Mouse (Mus musculus) embryonic facial prominence, embryonic 12.5 days (tissue): ENCODE measurements around the gene Srgap3. TPM values are rescaled to one million over a fixed set of nuclear protein-coding genes. Genes with fewer than 3 reads are reported as not detected.

Experiments
- ATAC-seq: fragments of 200-750 bp; cut with Nextera tagmentation; 2 replicates; pipeline ENCODE4 v1.8.0; 2017; ENCODE audit not compliant: insufficient number of reproducible peaks, insufficient read depth, low FRiP score, low TSS enrichment
- H3K27ac ChIP-seq: fragments of 300-500 bp; sonication (generic); 2 replicates; pipeline ENCODE4 v1.5.1; 2016; ENCODE audit warnings: mild to moderate bottlenecking
- H3K27me3 ChIP-seq: fragments of 300-500 bp; sonication (generic); 2 replicates; pipeline ENCODE4 v1.6.1; 2016; ENCODE audit warnings: mild to moderate bottlenecking, moderate library complexity
- H3K36me3 ChIP-seq: fragments of 300-500 bp; sonication (generic); 2 replicates; pipeline ENCODE4 v1.6.1; 2016; ENCODE audit warnings: mild to moderate bottlenecking
- H3K4me1 ChIP-seq: fragments of 300-500 bp; sonication (generic); 2 replicates; pipeline ENCODE4 v1.6.1; 2016
- H3K4me2 ChIP-seq: fragments of 300-500 bp; sonication (generic); replicated peaks from 2 replicates; pipeline ENCODE4 v1.6.1; 2016; ENCODE audit warnings: mild to moderate bottlenecking, moderate library complexity
- H3K4me3 ChIP-seq: fragments of 300-500 bp; sonication (generic); 2 replicates; pipeline ENCODE4 v1.5.1; 2016; ENCODE audit warnings: mild to moderate bottlenecking
- H3K9ac ChIP-seq: fragments of 300-500 bp; sonication (generic); 2 replicates; pipeline ENCODE4 v1.6.1; 2016; ENCODE audit warnings: mild to moderate bottlenecking, moderate library complexity
- H3K9me3 ChIP-seq: fragments of 300-500 bp; sonication (generic); 2 replicates; pipeline ENCODE4 v1.6.1; 2016; ENCODE audit warnings: mild to moderate bottlenecking, moderate library complexity
- WGBS: fragments of 180-500 bp; shearing (Covaris S2); methylation state at CpG from one replicate; pipeline ENCODE4 v1.1.7; 2016; 5-methylcytosine and 5-hydroxymethylcytosine counted together
- polyA plus RNA-seq: library from polyadenylated mRNA; unstranded; fragments of >200 nt; fragmentation: Nextera tagmentation; extraction: Ambion mirVana; gene quantifications from 2 replicates; pipeline ENCODE4 v1.2.1, GENCODE M21; 2016

Srgap3 gene
- polyA plus RNA-seq, 1 experiment from 2014 or later = 8.9 TPM

DNA sequence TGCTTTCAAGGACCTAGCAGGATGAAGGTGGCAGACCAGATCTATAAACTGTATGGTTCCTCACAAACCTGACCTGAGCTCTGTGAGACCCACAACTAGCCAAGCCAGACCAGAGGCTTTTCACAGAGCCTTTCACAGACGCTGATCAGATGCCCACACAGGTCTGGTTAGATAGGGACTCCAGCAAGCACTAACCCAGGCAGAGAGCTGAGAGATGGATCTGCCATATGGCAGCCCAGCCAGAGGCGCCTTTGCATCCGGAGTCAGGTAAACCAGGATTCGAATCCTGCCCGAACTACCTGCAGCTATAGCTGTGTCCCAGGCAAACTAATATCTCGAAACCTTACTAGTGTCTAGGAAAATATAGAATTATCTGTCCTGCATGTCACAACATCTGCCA lies 121.4 kb downstream of the Srgap3 start:
- no peak overlapping the region for H3K27ac ChIP-seq
- H3K4me3 ChIP-seq = no peak overlapping the region
- H3K4me1 ChIP-seq = no peaks in the 10 kb centered on the region; the same call in 1 of the 2 replicates
- no peaks in the 10 kb centered on the region for H3K36me3 ChIP-seq
- H3K27me3 ChIP-seq = no peaks in the 10 kb centered on the region
- no peaks in the 10 kb centered on the region for H3K9me3 ChIP-seq
- WGBS = 94% methylated on average over 6 of the region's 6 CpGs
- H3K9ac ChIP-seq = no peak overlapping the region
- no peak overlapping the region for H3K4me2 ChIP-seq
- ATAC-seq = no peak

DNA sequence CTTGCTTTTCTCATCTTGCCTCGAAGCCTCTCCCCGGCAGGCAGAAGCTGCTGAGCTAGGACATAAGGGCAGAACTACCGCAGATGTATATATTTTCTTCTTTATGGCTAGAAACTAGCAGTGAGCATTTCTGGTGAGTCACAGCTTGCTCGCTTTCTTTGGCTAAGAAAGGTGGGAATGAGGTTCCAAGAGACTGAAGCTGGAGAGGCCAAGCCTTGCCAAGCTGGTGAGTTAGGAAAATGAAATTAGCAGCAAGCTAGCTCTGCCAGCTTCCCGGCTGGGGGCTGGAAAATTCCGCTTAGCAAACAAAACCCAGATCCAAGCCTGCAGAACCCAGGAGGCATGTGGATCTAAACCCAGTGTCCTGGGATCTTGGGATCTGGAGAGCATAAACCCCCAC lies 124.0 kb downstream of the Srgap3 start:
- Histone ChIP-seq H3K27me3 (no peaks in the 10 kb centered on the region), H3K4me1 (no peaks in the 10 kb centered on the region), H3K9me3 (no peaks in the 10 kb centered on the region), H3K4me3 (no peak overlapping the region), H3K36me3 (no peaks in the 10 kb centered on the region), H3K4me2 (no peak overlapping the region), H3K9ac (no peak overlapping the region), H3K27ac (no peak overlapping the region)
- no peak for ATAC-seq
- WGBS = 94% methylated on average over 6 of the region's 6 CpGs

DNA sequence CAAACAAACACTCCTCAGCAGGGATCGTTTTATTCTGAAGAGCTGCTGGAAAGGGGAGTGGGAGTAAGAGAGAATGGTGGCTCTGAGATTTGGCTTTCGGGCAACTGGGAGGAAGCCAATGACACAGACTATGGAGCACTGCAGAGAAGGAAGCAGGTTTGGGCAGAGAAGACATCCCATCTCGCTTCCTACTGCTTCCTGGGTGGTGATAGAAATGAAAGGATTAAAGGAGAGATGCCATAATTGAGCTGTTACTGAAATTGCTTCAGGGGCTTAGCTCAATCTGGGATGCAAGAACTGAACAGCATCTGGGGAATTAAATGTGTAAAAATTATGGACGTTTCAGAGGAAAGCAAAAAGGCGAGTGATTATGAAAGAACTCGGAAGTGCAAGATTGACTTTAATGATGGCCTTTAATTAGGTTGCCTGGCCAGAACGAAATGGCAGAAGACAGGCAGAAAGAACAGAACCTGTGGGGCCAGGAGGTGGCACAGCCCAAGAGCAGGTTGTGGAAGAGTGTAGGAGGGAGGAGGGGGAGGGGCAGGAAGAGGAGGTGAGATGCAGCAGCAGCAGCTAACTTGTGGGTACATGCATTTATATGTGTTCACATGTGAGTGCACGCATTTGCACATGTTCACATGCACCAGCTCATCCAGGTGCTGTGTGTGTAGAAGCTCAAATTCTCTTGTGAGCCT lies 126.6 kb downstream of the Srgap3 start:
- Histone ChIP-seq H3K27me3 (no peaks in the 10 kb centered on the region), H3K36me3 (no peaks in the 10 kb centered on the region), H3K9ac (no peak overlapping the region), H3K4me1 (no peaks in the 10 kb centered on the region), H3K4me2 (no peak overlapping the region), H3K27ac (no peak overlapping the region), H3K4me3 (no peak overlapping the region), H3K9me3 (no peaks in the 10 kb centered on the region)
- 60% methylated on average over 8 of the region's 8 CpGs for WGBS
- ATAC-seq = no peak

DNA sequence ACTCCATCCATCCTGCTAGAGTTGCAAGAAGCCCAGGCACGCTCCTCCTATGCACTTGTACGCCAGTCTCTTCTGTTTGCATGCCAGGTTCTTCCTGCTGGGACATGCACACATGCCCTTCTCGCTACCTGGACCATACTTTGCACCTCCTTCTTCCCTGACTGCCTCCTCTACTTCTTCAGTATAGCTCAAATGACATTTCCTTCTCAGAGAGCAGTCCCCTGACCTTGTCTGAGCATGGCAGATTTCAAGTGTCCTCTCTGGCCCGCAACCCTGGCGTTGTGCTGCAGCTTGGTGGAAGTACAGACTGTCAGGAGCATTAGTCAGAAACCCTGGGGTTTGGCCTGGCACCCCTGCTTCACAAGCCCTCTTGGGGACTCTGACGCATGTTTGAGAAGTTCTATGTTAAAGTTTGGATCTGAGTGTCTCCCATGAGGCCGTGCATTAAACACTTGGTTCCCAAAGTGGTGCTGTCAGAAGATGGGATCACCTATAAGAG lies 128.6 kb downstream of the Srgap3 start:
- no peaks in the 10 kb centered on the region for H3K36me3 ChIP-seq

DNA sequence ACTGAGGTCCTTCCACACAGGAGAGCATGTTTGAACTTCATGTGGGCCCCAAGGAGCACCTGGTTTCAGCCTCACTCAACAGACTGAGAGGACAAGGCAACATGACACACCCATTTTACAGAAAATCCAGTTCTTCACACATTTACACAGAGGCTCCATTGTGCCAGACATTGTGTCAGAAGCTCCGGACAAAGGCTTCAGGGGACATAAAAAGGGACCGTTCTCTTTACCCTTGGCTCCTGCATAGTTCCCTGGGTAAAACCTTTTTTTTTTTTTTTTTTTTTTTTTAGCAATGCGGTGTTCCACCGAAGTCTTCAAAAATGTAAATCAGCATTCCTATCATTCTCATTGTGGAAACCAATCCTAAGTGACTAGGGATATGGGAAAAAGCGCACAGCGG lies 131.5 kb downstream of the Srgap3 start:
- Histone ChIP-seq H3K9me3 (no peaks in the 10 kb centered on the region), H3K27me3 (no peaks in the 10 kb centered on the region), H3K27ac (no peak overlapping the region), H3K4me3 (no peak overlapping the region), H3K4me2 (no peak overlapping the region), H3K9ac (no peak overlapping the region), H3K36me3 (no peaks in the 10 kb centered on the region), H3K4me1 (peaks cover 4% of the 10 kb centered on the region; the same call in 1 of the 2 replicates)
- no peak for ATAC-seq
- WGBS = 64% methylated on average over 6 of the region's 6 CpGs

More for the DNA sequence above, 128.6 kb downstream of the Srgap3 start:
- no peak overlapping the region for H3K27ac ChIP-seq
- H3K9ac ChIP-seq = no peak overlapping the region
- WGBS = 87% methylated on average over 7 of the region's 7 CpGs
- H3K4me2 ChIP-seq = no peak overlapping the region
- H3K4me3 ChIP-seq = no peak overlapping the region
- H3K27me3 ChIP-seq = no peaks in the 10 kb centered on the region
- ATAC-seq = no peak
- no peaks in the 10 kb centered on the region for H3K9me3 ChIP-seq
- H3K4me1 ChIP-seq = peaks cover 4% of the 10 kb centered on the region; the same call in 1 of the 2 replicates

DNA sequence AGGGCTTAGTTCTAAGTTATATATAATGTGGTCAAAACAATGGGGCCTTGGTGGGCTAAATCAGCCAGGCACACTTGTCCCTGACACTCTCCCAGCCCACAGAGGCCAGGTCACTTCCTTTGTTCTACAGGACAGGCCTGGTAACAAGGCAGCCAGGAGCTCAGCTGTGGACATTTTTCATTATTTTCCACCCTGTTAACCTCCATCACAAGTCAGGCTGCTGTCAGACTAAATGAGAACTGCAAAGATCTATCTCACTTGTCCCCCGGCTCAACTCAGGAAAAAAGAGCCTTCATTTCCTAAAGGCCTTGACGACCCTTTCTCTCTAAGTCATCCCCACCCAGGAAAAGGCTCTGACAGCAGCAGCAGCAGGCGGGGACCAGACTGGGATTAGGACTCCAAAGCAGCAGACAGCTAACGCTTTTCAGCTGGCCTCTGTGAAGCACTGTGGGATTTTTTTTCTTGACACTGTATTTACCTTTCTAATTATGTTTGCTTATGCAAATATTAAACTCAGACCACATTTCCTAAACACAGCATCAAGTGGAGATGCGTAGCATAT lies 132.5 kb downstream of the Srgap3 start:
- Histone ChIP-seq H3K9me3 (no peaks in the 10 kb centered on the region), H3K4me3 (no peak overlapping the region), H3K27ac (no peak overlapping the region), H3K27me3 (no peaks in the 10 kb centered on the region), H3K36me3 (no peaks in the 10 kb centered on the region), H3K4me1 (peaks cover 10% of the 10 kb centered on the region; the same call in 1 of the 2 replicates), H3K4me2 (no peak overlapping the region), H3K9ac (no peak overlapping the region)
- no peak for ATAC-seq
- WGBS = 32% methylated on average over 5 of the region's 5 CpGs

DNA sequence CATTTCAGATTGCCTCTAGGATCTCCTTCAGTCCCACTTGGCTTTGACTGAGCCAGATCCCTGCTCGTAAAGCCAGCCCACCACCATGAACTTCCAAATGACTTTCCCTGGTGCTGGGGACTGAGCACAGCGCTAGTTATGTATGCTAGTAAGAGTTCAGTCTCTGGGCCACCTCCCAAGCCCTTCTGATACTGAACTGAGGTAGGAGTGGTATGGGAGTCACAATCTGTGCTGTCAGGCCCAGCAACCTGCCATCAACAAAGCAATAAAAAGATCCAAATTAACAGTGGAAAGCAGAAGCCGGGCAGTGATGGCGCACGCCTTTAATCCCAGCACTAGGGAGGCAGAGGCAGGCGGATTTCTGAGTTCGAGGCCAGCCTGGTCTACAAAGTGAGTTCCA lies 134.2 kb downstream of the Srgap3 start:
- Histone ChIP-seq H3K4me3 (no peak overlapping the region), H3K9ac (no peak overlapping the region), H3K4me2 (no peak overlapping the region), H3K27ac (no peak overlapping the region), H3K36me3 (no peaks in the 10 kb centered on the region), H3K9me3 (no peaks in the 10 kb centered on the region), H3K4me1 (peaks cover 10% of the 10 kb centered on the region; the same call in 1 of the 2 replicates), H3K27me3 (no peaks in the 10 kb centered on the region)
- no peak for ATAC-seq
- 94% methylated on average over 7 of the region's 7 CpGs for WGBS

DNA sequence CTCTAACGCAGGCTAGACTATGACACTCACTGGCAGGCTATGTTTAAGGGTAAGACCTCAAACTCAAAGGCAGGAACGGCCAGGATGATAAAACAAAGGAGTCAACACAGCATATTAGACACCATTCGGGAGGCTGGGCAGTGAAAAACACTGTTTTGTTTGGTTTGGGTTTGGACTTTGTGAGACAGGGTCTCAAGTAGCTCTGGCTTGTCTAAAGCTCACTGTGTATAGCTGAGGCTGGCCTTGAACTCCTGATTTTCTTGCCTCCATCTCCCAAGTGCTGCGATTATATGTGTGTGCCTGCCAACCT lies 136.6 kb downstream of the Srgap3 start:
- no peak for ATAC-seq
- H3K27me3 ChIP-seq = no peaks in the 10 kb centered on the region
- WGBS = 86% methylated on average over 4 of the region's 4 CpGs
- no peak overlapping the region for H3K4me3 ChIP-seq
- no peaks in the 10 kb centered on the region for H3K9me3 ChIP-seq
- H3K4me1 ChIP-seq = peaks cover 10% of the 10 kb centered on the region; the same call in 1 of the 2 replicates
- H3K36me3 ChIP-seq = no peaks in the 10 kb centered on the region
- peak overlapping the region; percentile 32; the same call in 1 of the 2 replicates for H3K27ac ChIP-seq
- H3K4me2 ChIP-seq = no peak overlapping the region
- no peak overlapping the region for H3K9ac ChIP-seq

DNA sequence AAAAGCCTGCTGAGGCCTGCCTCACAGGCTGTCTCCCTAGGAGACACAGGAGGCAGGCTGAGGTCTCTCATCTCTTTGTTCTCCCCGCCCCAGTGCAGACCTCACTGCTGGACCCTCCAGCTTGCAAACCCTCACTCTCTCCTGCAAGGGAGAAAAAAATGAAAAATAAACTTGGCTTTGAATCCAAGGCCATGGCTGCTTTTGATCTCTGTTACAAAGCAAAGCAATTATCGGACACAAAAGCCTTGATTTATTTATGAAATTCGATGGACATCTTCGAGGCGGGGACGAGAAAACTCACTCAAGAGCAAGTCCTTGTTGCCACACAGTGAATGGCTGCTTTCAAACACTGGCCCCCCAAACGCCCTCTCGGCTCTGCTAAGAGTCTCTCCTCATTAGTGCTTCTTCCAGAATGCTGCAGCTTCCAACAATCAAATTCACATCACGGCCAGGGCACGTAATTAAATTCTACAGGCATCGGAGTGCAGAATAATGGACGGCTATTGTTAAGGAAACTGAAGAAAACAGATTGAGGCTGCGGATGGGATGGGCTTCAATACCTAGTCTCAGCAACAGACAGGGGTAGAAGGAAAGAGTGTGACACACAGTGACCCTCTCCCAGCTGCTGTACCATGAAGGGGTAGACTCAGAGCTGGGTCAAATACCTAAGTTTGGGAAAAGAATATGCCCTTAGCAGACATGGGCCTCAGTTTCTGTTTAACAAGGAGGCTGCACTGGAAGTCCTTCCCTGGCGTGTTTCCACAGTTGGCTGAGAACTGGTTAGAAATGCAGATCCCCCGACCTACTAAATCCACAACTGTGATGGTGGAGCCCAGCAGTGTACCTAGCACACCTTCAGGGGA lies 137.2 kb downstream of the Srgap3 start:
- no peak overlapping the region for H3K9ac ChIP-seq
- no peaks in the 10 kb centered on the region for H3K27me3 ChIP-seq
- H3K4me3 ChIP-seq = no peak overlapping the region
- H3K36me3 ChIP-seq = no peaks in the 10 kb centered on the region
- WGBS = 46% methylated on average over 15 of the region's 15 CpGs
- no peak overlapping the region for H3K4me2 ChIP-seq
- no peaks in the 10 kb centered on the region for H3K9me3 ChIP-seq
- peaks cover 9% of the 10 kb centered on the region; the same call in 1 of the 2 replicates for H3K4me1 ChIP-seq
- peak; percentile 78; the same call in 1 of the 2 replicates for ATAC-seq
- peak overlapping the region; percentile 47 for H3K27ac ChIP-seq

DNA sequence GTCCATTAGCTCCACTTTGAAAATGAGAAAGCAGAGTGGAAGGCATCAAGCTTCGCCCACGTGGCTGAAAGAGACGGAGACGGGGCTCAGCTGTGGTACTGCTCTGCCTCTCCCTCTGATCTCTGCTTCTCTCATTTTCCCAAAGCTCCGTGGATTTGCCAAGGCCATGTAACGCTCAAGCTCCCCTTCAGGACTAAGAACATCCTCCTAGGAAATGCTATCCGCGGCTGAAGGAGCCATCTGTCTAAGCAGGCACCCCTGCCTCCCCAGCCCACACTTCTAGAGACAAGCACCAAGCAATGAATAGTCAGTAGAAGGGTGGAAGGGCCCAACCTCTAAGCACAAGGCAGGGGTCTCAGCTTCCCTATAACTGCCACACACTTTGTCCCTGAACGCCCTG lies 138.3 kb downstream of the Srgap3 start:
- WGBS = 88% methylated on average over 9 of the region's 9 CpGs

DNA sequence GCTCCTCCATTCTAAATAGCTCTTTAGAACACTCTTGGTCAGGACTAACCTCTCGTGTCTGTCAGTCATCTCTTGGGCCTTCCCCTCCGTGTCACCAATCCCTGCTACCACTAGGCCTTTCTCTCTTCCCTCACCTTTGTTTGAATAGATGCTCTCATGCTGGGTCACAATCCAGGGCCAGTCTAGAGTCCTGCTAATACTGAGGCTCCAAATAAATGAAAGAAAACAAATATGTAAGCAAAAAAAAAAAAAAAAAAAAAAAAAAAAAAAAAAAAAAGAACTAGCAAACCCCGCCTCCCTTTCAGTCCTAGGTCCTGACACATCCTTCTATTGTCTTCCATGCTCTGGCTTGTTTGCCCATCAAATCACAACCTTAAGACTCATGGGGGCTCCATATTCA lies 145.1 kb downstream of the Srgap3 start:
- no peak overlapping the region for H3K4me3 ChIP-seq
- no peak overlapping the region for H3K9ac ChIP-seq
- WGBS = 69% methylated on average over 3 of the region's 3 CpGs
- no peak overlapping the region for H3K27ac ChIP-seq
- no peaks in the 10 kb centered on the region for H3K36me3 ChIP-seq
- no peaks in the 10 kb centered on the region for H3K27me3 ChIP-seq
- no peak overlapping the region for H3K4me2 ChIP-seq
- no peaks in the 10 kb centered on the region for H3K9me3 ChIP-seq
- ATAC-seq = no peak
- no peaks in the 10 kb centered on the region for H3K4me1 ChIP-seq

More for the DNA sequence above, 138.3 kb downstream of the Srgap3 start:
- ATAC-seq = no peak
- peak overlapping the region; percentile 55; the same call in 1 of the 2 replicates for H3K27ac ChIP-seq
- no peak overlapping the region for H3K9ac ChIP-seq
- no peaks in the 10 kb centered on the region for H3K27me3 ChIP-seq
- peaks cover 6% of the 10 kb centered on the region; the same call in 1 of the 2 replicates for H3K4me1 ChIP-seq
- H3K36me3 ChIP-seq = no peaks in the 10 kb centered on the region
- H3K4me3 ChIP-seq = no peak overlapping the region
- H3K9me3 ChIP-seq = no peaks in the 10 kb centered on the region
- H3K4me2 ChIP-seq = no peak overlapping the region
